Mouse (Mus musculus): ENCODE data around the gene Tymp. TPM values are rescaled to one million over a fixed set of nuclear protein-coding genes. Genes with fewer than 3 reads are reported as not detected.

The Tymp gene
- total RNA-seq, 2 experiments from 2014 or later, result not detected

GRCm38 (mm10) chr15:89374801-89375534, 1.9 kb downstream of the Tymp start:
- no peak for ATAC-seq (replicated peaks; ENCODE audit: low FRiP score, poor library complexity, severe bottlenecking)

GRCm38 (mm10) chr15:89374340-89374739, 2.5 kb downstream of the Tymp start:
- ATAC-seq (replicated peaks; ENCODE audit: low FRiP score, poor library complexity, severe bottlenecking), result no peak

- ATAC-seq (replicated peaks; ENCODE audit: low FRiP score, poor library complexity, severe bottlenecking), result peak; percentile 70
Observed at GRCm38 (mm10) chr15:89373762-89374248, 3.0 kb downstream of the Tymp start, which contains the start of gene Sco2. TSS of gene Sco2 (minus strand) at chr15:89373846.

GRCm38 (mm10) chr15:89373027-89373761, 3.6 kb downstream of the Tymp start:
- peak; percentile 84 for ATAC-seq (replicated peaks; ENCODE audit: low FRiP score, poor library complexity, severe bottlenecking)

- ATAC-seq (replicated peaks; ENCODE audit: low FRiP score, poor library complexity, severe bottlenecking), result no peak
Observed at GRCm38 (mm10) chr15:89372536-89372935, 4.3 kb downstream of the Tymp start.

- no peak for ATAC-seq (replicated peaks; ENCODE audit: low FRiP score, poor library complexity, severe bottlenecking)
Observed at GRCm38 (mm10) chr15:89372068-89372467, 4.8 kb downstream of the Tymp start.

- ATAC-seq (replicated peaks; ENCODE audit: low FRiP score, poor library complexity, severe bottlenecking), result no peak
Observed at GRCm38 (mm10) chr15:89365141-89365551, 11.7 kb downstream of the Tymp start.

- no peak for ATAC-seq (replicated peaks; ENCODE audit: low FRiP score, poor library complexity, severe bottlenecking)
Observed at GRCm38 (mm10) chr15:89363051-89363450, 13.8 kb downstream of the Tymp start.

GRCm38 (mm10) chr15:89358784-89359183, 18.1 kb downstream of the Tymp start:
- ATAC-seq (replicated peaks; ENCODE audit: low FRiP score, poor library complexity, severe bottlenecking), result no peak

GRCm38 (mm10) chr15:89356372-89356771, 20.5 kb downstream of the Tymp start:
- ATAC-seq (replicated peaks; ENCODE audit: low FRiP score, poor library complexity, severe bottlenecking), result peak; percentile 48

GRCm38 (mm10) chr15:89355241-89356187, 21.3 kb downstream of the Tymp start, which contains the start of the genes Lmf2 and Ncaph2:
TSS of gene Lmf2 (minus strand) at chr15:89355659.
TSS of gene Ncaph2 (plus strand) at chr15:89355719.
- peak; percentile 77 for ATAC-seq (replicated peaks; ENCODE audit: low FRiP score, poor library complexity, severe bottlenecking)

GRCm38 (mm10) chr15:89354455-89354854, 22.4 kb downstream of the Tymp start:
- ATAC-seq (replicated peaks; ENCODE audit: low FRiP score, poor library complexity, severe bottlenecking), result 0 out of 2 replicates have a peak, but pooled peaks have one; percentile 0

GRCm38 (mm10) chr15:89353837-89354236, 23.0 kb downstream of the Tymp start:
- ATAC-seq (replicated peaks; ENCODE audit: low FRiP score, poor library complexity, severe bottlenecking), result no peak

GRCm38 (mm10) chr15:89352795-89353194, 24.0 kb downstream of the Tymp start:
- no peak for ATAC-seq (replicated peaks; ENCODE audit: low FRiP score, poor library complexity, severe bottlenecking)

GRCm38 (mm10) chr15:89352054-89352453, 24.8 kb downstream of the Tymp start:
- ATAC-seq (replicated peaks; ENCODE audit: low FRiP score, poor library complexity, severe bottlenecking), result no peak

- no peak for ATAC-seq (replicated peaks; ENCODE audit: low FRiP score, poor library complexity, severe bottlenecking)
Observed at GRCm38 (mm10) chr15:89351302-89351701, 25.5 kb downstream of the Tymp start.

GRCm38 (mm10) chr15:89350447-89350846, 26.4 kb downstream of the Tymp start:
- ATAC-seq (replicated peaks; ENCODE audit: low FRiP score, poor library complexity, severe bottlenecking), result no peak

GRCm38 (mm10) chr15:89343325-89343724, 33.5 kb downstream of the Tymp start:
- no peak for ATAC-seq (replicated peaks; ENCODE audit: low FRiP score, poor library complexity, severe bottlenecking)

- no peak for ATAC-seq (replicated peaks; ENCODE audit: low FRiP score, poor library complexity, severe bottlenecking)
Observed at GRCm38 (mm10) chr15:89341678-89342077, 35.2 kb downstream of the Tymp start.

GRCm38 (mm10) chr15:89340136-89340535, 36.7 kb downstream of the Tymp start:
- ATAC-seq (replicated peaks; ENCODE audit: low FRiP score, poor library complexity, severe bottlenecking), result no peak
